Mouse (Mus musculus) limb, embryonic 11.5 days (tissue): ENCODE measurements around the gene Il10. TPM values are rescaled to one million over a fixed set of nuclear protein-coding genes. Genes with fewer than 3 reads are reported as not detected.

Experiments
- ATAC-seq: fragments of 200-750 bp; cut with Nextera tagmentation; 2 replicates; pipeline ENCODE4 v1.8.0; 2017; ENCODE audit warnings: low read depth; ENCODE audit not compliant: insufficient number of reproducible peaks, low FRiP score, low TSS enrichment
- DNase-seq: peaks from one replicate; pipeline ENCODE4 v3.0.0-alpha.2; 2015; ENCODE audit warnings: low spot score
- H3K27ac ChIP-seq: fragments of 300-500 bp; sonication (generic); replicated peaks from 2 replicates; pipeline ENCODE4 v1.5.1; 2014; ENCODE audit warnings: low read depth, mild to moderate bottlenecking, low read length
- H3K27me3 ChIP-seq: fragments of 300-500 bp; sonication (generic); 2 replicates; pipeline ENCODE4 v1.6.1; 2014; ENCODE audit warnings: mild to moderate bottlenecking, low read length, mixed read lengths; ENCODE audit not compliant: control insufficient read depth, insufficient read depth
- H3K36me3 ChIP-seq: fragments of 300-500 bp; sonication (generic); 2 replicates; pipeline ENCODE4 v1.6.1; 2014; ENCODE audit warnings: mild to moderate bottlenecking, low read length, moderate library complexity, mixed read lengths; ENCODE audit not compliant: control insufficient read depth, insufficient read depth
- H3K4me1 ChIP-seq: fragments of 300-500 bp; sonication (generic); 2 replicates; pipeline ENCODE4 v1.6.1; 2014; ENCODE audit warnings: low read length, mixed read lengths; ENCODE audit not compliant: control insufficient read depth, insufficient read depth
- H3K4me2 ChIP-seq: fragments of 300-500 bp; sonication (generic); 2 replicates; pipeline ENCODE4 v1.6.1; 2014; ENCODE audit warnings: low read depth, mild to moderate bottlenecking, moderate library complexity; ENCODE audit not compliant: severe bottlenecking
- H3K4me3 ChIP-seq: fragments of 300-500 bp; sonication (generic); 2 replicates; pipeline ENCODE4 v1.5.1; 2014; ENCODE audit warnings: low read depth, low read length
- H3K9ac ChIP-seq: fragments of 300-500 bp; sonication (generic); 2 replicates; pipeline ENCODE4 v1.6.1; 2014; ENCODE audit warnings: mild to moderate bottlenecking, low read length
- H3K9me3 ChIP-seq: fragments of 300-500 bp; sonication (generic); 2 replicates; pipeline ENCODE4 v1.6.1; 2016; ENCODE audit warnings: low read length; ENCODE audit not compliant: control insufficient read depth
- WGBS: fragments of 180-500 bp; shearing (Covaris S2); extraction: QIAGEN DNeasy Blood & Tissue Kit; methylation state at CpG from one replicate; pipeline ENCODE4 v1.1.7; 2014; 5-methylcytosine and 5-hydroxymethylcytosine counted together
- polyA plus RNA-seq: library from polyadenylated mRNA; unstranded; fragments of >200 nt; fragmentation: Nextera tagmentation; extraction: Ambion mirVana; gene quantifications from 2 replicates; pipeline ENCODE4 v1.2.1, GENCODE M21; 2014

Il10 gene
- polyA plus RNA-seq, 1 experiment from 2014 or later = not detected

- Histone ChIP-seq H3K4me3 (no peak overlapping the region), H3K27me3 (no peaks in the 10 kb centered on the region), H3K36me3 (peaks cover 7% of the 10 kb centered on the region), H3K9ac (no peak overlapping the region), H3K27ac (no peak overlapping the region), H3K4me1 (peaks cover 10% of the 10 kb centered on the region), H3K9me3 (no peaks in the 10 kb centered on the region), H3K4me2 (no peak overlapping the region)
- ATAC-seq = no peak
- 68% methylated on average over 1 of the region's 1 CpGs for WGBS
- DNase-seq = no peak
Measured at GRCm38 (mm10) chr1:131059411-131059810, 39.8 kb downstream of the Il10 start.

- ATAC-seq = no peak
- Histone ChIP-seq H3K9ac (no peak overlapping the region), H3K27ac (no peak overlapping the region), H3K36me3 (peaks cover 5% of the 10 kb centered on the region), H3K4me3 (no peak overlapping the region), H3K4me2 (no peak overlapping the region), H3K27me3 (no peaks in the 10 kb centered on the region), H3K9me3 (no peaks in the 10 kb centered on the region), H3K4me1 (peaks cover 10% of the 10 kb centered on the region)
- WGBS = 86% methylated on average over 5 of the region's 5 CpGs
- DNase-seq = no peak
Measured at GRCm38 (mm10) chr1:131059841-131060240, 40.2 kb downstream of the Il10 start.

- Histone ChIP-seq H3K27me3 (no peaks in the 10 kb centered on the region), H3K36me3 (peaks cover 4% of the 10 kb centered on the region), H3K4me2 (no peak overlapping the region), H3K4me1 (peaks cover 10% of the 10 kb centered on the region), H3K27ac (no peak overlapping the region), H3K9me3 (no peaks in the 10 kb centered on the region), H3K9ac (no peak overlapping the region), H3K4me3 (no peak overlapping the region)
- peak; percentile 54 for DNase-seq
- WGBS = 79% methylated on average over 13 of the region's 13 CpGs
- peak; percentile 40; the same call in 1 of the 2 replicates for ATAC-seq
Measured at GRCm38 (mm10) chr1:131060290-131061253, 40.9 kb downstream of the Il10 start.

- Histone ChIP-seq H3K27me3 (no peaks in the 10 kb centered on the region), H3K9me3 (no peaks in the 10 kb centered on the region), H3K9ac (no peak overlapping the region), H3K36me3 (peaks cover 3% of the 10 kb centered on the region), H3K27ac (no peak overlapping the region), H3K4me3 (no peak overlapping the region), H3K4me1 (peaks cover 10% of the 10 kb centered on the region), H3K4me2 (no peak overlapping the region)
- WGBS = 76% methylated on average over 7 of the region's 7 CpGs
- ATAC-seq (no peak), DNase-seq (no peak)
Measured at GRCm38 (mm10) chr1:131061740-131062254, 42.2 kb downstream of the Il10 start.

GRCm38 (mm10) chr1:131062821-131063220 lies 43.2 kb downstream of the Il10 start:
- DNase-seq = no peak

GRCm38 (mm10) chr1:131064202-131064601 lies 44.6 kb downstream of the Il10 start:
- H3K27me3 ChIP-seq = no peaks in the 10 kb centered on the region
- no peak for DNase-seq
- no peak overlapping the region for H3K27ac ChIP-seq
- ATAC-seq = no peak
- no peak overlapping the region for H3K4me2 ChIP-seq
- WGBS = 77% methylated on average over 6 of the region's 6 CpGs
- no peaks in the 10 kb centered on the region for H3K9me3 ChIP-seq
- no peaks in the 10 kb centered on the region; the same call in 1 of the 2 replicates for H3K36me3 ChIP-seq
- no peak overlapping the region for H3K4me3 ChIP-seq
- peaks cover 10% of the 10 kb centered on the region for H3K4me1 ChIP-seq
- no peak overlapping the region for H3K9ac ChIP-seq

More at GRCm38 (mm10) chr1:131062821-131063220, 43.2 kb downstream of the Il10 start:
- Histone ChIP-seq H3K9me3 (no peaks in the 10 kb centered on the region), H3K4me1 (peaks cover 10% of the 10 kb centered on the region), H3K36me3 (no peaks in the 10 kb centered on the region; the same call in none of the 2 replicates), H3K27ac (no peak overlapping the region), H3K4me2 (no peak overlapping the region), H3K27me3 (no peaks in the 10 kb centered on the region), H3K9ac (no peak overlapping the region), H3K4me3 (no peak overlapping the region)
- no peak for ATAC-seq
- WGBS = 90% methylated on average over 6 of the region's 6 CpGs

GRCm38 (mm10) chr1:131068011-131068727 lies 48.5 kb downstream of the Il10 start:
- H3K27me3 ChIP-seq = no peaks in the 10 kb centered on the region
- H3K4me1 ChIP-seq = peaks cover 10% of the 10 kb centered on the region; the same call in 1 of the 2 replicates
- no peak for DNase-seq
- no peak for ATAC-seq
- H3K4me2 ChIP-seq = no peak overlapping the region
- no peaks in the 10 kb centered on the region for H3K9me3 ChIP-seq
- no peak overlapping the region for H3K27ac ChIP-seq
- H3K4me3 ChIP-seq = no peak overlapping the region
- no peaks in the 10 kb centered on the region for H3K36me3 ChIP-seq
- no peak overlapping the region for H3K9ac ChIP-seq
- 90% methylated on average over 10 of the region's 10 CpGs for WGBS

GRCm38 (mm10) chr1:131069010-131069409 lies 49.4 kb downstream of the Il10 start:
- 94% methylated on average over 7 of the region's 7 CpGs for WGBS
- Histone ChIP-seq H3K36me3 (no peaks in the 10 kb centered on the region), H3K9me3 (no peaks in the 10 kb centered on the region), H3K9ac (no peak overlapping the region), H3K4me2 (no peak overlapping the region), H3K27me3 (no peaks in the 10 kb centered on the region), H3K27ac (no peak overlapping the region), H3K4me3 (no peak overlapping the region), H3K4me1 (peaks cover 12% of the 10 kb centered on the region)
- ATAC-seq = no peak
- DNase-seq = no peak
